Mouse (Mus musculus) heart, embryonic 16.5 days (tissue): Measurements from ENCODE around the gene Eif4b. TPM values are rescaled to one million over a fixed set of nuclear protein-coding genes. Genes with fewer than 3 reads are reported as not detected.
"Not testable (repeated sequence)": the region's sequence is repeated elsewhere in the genome, so short reads cannot be mapped to it uniquely, and the experiment has no call there.

ENCODE experiments used
- ATAC-seq: fragments of 200-750 bp; cut with Nextera tagmentation; replicated peaks from 2 replicates; pipeline ENCODE4 v1.8.0; 2017; ENCODE audit warnings: moderate number of reproducible peaks; ENCODE audit not compliant: insufficient read depth, low FRiP score; ENCODE audit errors: extremely low read depth
- H3K27ac ChIP-seq: fragments of 300-500 bp; sonication (generic); 2 replicates; pipeline ENCODE4 v1.5.1; 2014; ENCODE audit warnings: mild to moderate bottlenecking, low read length, control low read depth, moderate library complexity
- H3K27me3 ChIP-seq: fragments of 300-500 bp; sonication (generic); 2 replicates; pipeline ENCODE4 v1.6.1; 2014; ENCODE audit warnings: low read length, mixed read lengths; ENCODE audit not compliant: control insufficient read depth, insufficient read depth
- H3K36me3 ChIP-seq: fragments of 300-500 bp; sonication (generic); 2 replicates; pipeline ENCODE4 v1.6.1; 2014; ENCODE audit not compliant: control insufficient read depth, insufficient read depth
- H3K4me1 ChIP-seq: fragments of 300-500 bp; sonication (generic); 2 replicates; pipeline ENCODE4 v1.6.1; 2014; ENCODE audit warnings: low read length, mixed read lengths; ENCODE audit not compliant: control insufficient read depth, insufficient read depth
- H3K4me2 ChIP-seq: fragments of 300-500 bp; sonication (generic); 2 replicates; pipeline ENCODE4 v1.6.1; 2014; ENCODE audit warnings: low read depth, mild to moderate bottlenecking, control low read depth, low read length
- H3K4me3 ChIP-seq: fragments of 300-500 bp; sonication (generic); 2 replicates; pipeline ENCODE4 v1.5.1; 2014; ENCODE audit warnings: mild to moderate bottlenecking, control low read depth, low read length
- H3K9ac ChIP-seq: fragments of 300-500 bp; sonication (generic); 2 replicates; pipeline ENCODE4 v1.6.1; 2014; ENCODE audit warnings: low read length, control low read depth
- H3K9me3 ChIP-seq: fragments of 300-500 bp; sonication (generic); replicated peaks from 2 replicates; pipeline ENCODE4 v1.6.1; 2016; ENCODE audit warnings: low read length; ENCODE audit not compliant: control insufficient read depth
- WGBS: fragments of 180-500 bp; shearing (Covaris S2); extraction: QIAGEN DNeasy Blood & Tissue Kit; methylation state at CpG from one replicate; pipeline ENCODE4 v1.1.7; 2014; 5-methylcytosine and 5-hydroxymethylcytosine counted together
- polyA plus RNA-seq: library from polyadenylated mRNA; unstranded; fragments of >200 nt; fragmentation: Nextera tagmentation; extraction: Ambion mirVana; gene quantifications from 2 replicates; pipeline ENCODE4 v1.2.1, GENCODE M21; 2015

Eif4b gene
- polyA plus RNA-seq, 1 experiment from 2014 or later, result 75.0 TPM

DNA sequence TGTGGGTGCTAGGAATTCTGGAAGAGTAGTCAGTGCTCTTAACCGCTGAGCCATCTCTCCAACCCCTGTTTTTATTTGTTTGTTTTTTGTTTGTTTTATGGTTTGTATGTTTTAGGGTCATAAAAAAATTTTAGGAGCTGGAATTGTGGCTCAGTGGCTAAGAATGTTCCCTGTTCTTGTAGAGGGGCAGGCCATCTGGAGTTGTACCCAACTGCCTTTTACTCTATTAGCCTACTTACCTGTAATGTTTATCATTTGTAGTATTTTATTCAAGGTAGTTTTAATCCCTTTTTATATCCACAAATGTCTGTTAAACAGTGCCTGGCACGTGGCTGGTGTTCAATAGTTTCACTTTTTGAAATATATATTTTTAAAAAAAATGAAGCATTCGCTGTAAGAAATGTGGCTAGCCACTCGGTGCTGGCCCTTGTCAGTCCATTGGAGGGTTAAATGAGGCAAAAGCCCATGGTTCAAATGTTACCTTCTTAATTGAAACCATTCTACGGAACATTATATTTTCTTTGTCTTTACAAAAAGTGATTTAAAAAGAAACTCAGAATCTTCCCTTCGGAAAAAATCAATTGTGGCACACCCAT lies 512 bp upstream of the Eif4b start:
- no peaks in the 10 kb centered on the region for H3K36me3 ChIP-seq
- H3K9ac ChIP-seq, result peak overlapping the region; percentile 63
- no peaks in the 10 kb centered on the region for H3K9me3 ChIP-seq
- H3K4me3 ChIP-seq, result peak overlapping the region; percentile 99
- peak; percentile 1; the same call in 1 of the 2 replicates for ATAC-seq
- H3K27ac ChIP-seq, result peak overlapping the region; percentile 31; the same call in 1 of the 2 replicates
- WGBS, result 13% methylated on average over 6 of the region's 6 CpGs
- peaks cover 13% of the 10 kb centered on the region for H3K4me1 ChIP-seq
- H3K4me2 ChIP-seq, result peak overlapping the region; percentile 67
- H3K27me3 ChIP-seq, result no peaks in the 10 kb centered on the region

DNA sequence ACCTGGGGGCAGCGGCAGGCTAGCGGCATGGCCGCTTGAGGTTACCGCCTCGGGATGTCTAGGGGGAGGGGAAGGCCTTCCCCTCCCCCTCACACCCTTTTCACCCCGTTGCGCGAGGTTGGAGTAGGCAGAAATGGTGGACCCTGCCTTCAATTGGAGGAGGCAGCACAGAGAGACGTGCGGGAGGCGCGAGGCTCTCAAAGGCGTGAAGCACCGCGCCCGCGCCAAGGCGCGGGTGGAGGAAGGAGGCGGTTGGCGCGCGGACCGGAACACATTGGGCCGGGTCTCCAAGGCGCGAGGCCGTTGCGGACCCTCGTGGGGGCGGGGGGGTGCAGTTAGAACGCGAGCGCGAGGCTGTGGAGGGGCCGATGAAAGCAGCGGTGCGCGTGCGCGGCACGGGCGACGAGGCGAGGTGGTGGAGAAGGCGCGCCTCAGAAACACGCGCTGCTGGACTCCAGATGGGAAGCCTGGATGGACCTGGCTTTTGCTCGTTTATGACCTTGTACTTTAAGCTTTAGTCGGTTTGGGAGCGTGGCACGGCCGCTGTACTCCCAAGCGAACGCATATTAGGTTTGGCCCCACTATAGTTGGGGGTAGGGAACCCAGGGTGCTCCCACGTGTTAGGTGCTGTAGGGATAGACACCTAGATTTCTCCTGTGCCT lies 628 bp downstream of the Eif4b start:
- Histone ChIP-seq H3K4me3 (peak overlapping the region; percentile 99), H3K4me2 (peak overlapping the region; percentile 96), H3K9ac (peak overlapping the region; percentile 99), H3K9me3 (no peaks in the 10 kb centered on the region), H3K27me3 (no peaks in the 10 kb centered on the region), H3K27ac (peak overlapping the region; percentile 96), H3K4me1 (peaks cover 14% of the 10 kb centered on the region), H3K36me3 (no peaks in the 10 kb centered on the region)
- ATAC-seq, result peak; percentile 34
- 0% methylated on average over 57 of the region's 57 CpGs for WGBS

DNA sequence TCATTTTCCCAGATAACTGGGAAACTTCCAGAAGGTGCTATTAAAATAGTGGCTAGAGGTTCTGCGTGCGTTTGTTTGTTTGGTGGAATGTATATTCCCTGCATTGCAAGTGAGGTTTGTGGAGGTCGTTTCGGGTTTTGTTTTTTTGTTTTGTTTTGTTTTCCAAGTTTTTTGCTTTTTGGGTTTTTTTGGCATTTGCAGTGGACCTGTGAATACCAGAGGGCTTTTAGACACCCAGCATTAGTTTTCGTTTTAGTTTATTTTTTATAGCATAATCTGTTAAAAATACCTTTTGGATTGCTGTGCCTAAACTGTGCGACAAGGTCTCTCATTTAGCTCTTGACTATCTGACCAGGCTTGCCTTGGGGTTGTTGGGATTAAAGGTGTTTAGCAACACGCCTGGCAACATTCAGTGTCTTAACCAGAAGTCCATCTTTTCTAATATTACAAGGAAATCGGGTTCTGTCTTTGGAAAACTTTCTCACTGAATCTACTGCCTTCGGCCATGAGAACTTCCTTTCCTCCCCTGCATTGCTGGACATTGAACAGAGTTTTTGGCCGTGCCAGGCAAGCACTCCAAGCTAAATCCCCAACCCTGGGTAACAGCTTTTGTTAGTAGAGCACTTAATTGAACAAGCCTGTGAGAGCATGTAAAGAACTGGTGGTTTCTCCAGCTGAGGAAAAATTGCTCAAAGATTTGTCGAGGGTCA lies 1.5 kb downstream of the Eif4b start:
- H3K27ac ChIP-seq, result peak overlapping the region; percentile 96

DNA sequence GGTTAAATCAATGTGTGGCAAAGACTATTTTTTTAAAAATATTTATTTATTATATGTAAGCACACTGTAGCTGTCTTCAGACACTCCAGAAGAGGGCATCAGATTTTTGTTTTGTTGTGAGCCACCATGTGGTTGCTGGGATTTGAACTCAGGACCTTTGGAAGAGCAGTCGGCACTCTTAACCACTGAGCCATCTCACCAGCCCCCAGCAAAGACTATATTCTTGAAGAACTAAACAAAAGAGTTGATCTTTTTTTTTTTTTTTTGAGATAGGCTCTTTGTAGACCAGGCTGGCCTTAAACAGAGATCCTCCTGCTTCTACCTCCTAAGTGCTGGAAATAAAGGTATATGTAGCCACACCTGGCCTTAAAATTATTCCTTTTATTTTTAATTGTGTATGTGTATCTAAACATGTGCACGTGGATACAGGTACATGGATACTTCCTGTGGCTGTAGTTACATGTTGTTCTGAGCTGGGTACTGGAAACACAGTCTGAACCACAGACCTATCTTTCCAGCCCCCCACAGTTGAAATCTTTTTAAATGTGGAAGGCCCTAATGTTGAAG lies 3.6 kb downstream of the Eif4b start:
- Histone ChIP-seq H3K4me2 (no peak overlapping the region), H3K4me3 (no peak overlapping the region), H3K27me3 (no peaks in the 10 kb centered on the region), H3K36me3 (peaks cover 1% of the 10 kb centered on the region), H3K4me1 (peaks cover 19% of the 10 kb centered on the region), H3K9ac (no peak overlapping the region), H3K9me3 (no peaks in the 10 kb centered on the region), H3K27ac (no peak overlapping the region)
- 78% methylated on average over 2 of the region's 2 CpGs for WGBS
- ATAC-seq, result no peak

More for the DNA sequence above, 1.5 kb downstream of the Eif4b start:
- Histone ChIP-seq H3K4me2 (peak overlapping the region; percentile 96), H3K36me3 (no peaks in the 10 kb centered on the region), H3K4me1 (peaks cover 16% of the 10 kb centered on the region), H3K4me3 (peak overlapping the region; percentile 99), H3K9me3 (no peaks in the 10 kb centered on the region), H3K9ac (peak overlapping the region; percentile 99), H3K27me3 (no peaks in the 10 kb centered on the region)
- WGBS, result 8% methylated on average over 11 of the region's 11 CpGs
- ATAC-seq, result no peak

DNA sequence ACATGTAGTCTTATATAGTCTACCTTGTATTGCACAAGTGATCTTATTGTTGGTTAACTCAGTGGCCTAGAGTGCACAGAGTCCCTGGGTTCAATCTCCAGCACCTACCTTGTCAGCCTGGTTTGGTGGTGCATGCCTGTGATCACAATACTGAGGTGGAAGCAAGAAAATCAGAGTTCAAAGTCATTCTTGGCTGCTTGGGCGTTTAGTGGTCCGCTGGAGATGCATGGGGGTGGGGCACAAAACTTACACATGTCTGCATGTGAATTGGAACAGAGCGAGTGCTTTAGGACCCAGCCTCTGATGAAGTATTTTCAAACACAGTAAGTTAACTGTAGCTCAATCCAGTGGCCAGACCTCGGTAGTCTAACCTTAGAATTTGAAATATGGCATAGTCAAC lies 5.6 kb downstream of the Eif4b start:
- Histone ChIP-seq H3K27me3 (no peaks in the 10 kb centered on the region), H3K27ac (no peak overlapping the region), H3K9ac (no peak overlapping the region), H3K4me1 (peaks cover 16% of the 10 kb centered on the region), H3K4me2 (no peak overlapping the region), H3K9me3 (no peaks in the 10 kb centered on the region), H3K36me3 (peaks cover 11% of the 10 kb centered on the region), H3K4me3 (no peak overlapping the region)
- ATAC-seq, result no peak
- WGBS, result 65% methylated on average over 4 of the region's 4 CpGs

DNA sequence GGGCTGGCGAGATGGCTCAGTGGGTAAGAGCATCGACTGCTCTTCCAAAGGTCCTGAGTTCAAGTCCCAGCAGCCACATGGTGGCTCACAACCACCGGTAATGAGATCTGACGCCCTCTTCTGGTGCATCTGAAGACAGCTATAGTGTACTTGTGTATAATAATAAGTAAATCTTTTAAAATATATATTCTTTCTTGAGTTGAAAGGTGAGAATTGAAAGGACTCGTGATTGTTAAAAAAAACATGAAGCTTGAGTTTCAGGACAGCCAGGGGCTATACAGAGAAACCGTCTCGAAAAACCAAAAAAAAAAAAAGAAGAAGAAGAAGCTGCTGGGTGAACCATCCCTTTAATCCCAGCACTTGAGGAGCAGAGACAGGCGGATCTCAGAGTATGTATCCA lies 6.4 kb downstream of the Eif4b start:
- peaks cover 18% of the 10 kb centered on the region for H3K36me3 ChIP-seq
- not testable (repeated sequence) for H3K9ac ChIP-seq, H3K4me3 ChIP-seq, ATAC-seq, H3K27ac ChIP-seq, H3K27me3 ChIP-seq, H3K4me2 ChIP-seq, H3K9me3 ChIP-seq
- 74% methylated on average over 8 of the region's 8 CpGs for WGBS
- H3K4me1 ChIP-seq, result peaks cover 13% of the 10 kb centered on the region

DNA sequence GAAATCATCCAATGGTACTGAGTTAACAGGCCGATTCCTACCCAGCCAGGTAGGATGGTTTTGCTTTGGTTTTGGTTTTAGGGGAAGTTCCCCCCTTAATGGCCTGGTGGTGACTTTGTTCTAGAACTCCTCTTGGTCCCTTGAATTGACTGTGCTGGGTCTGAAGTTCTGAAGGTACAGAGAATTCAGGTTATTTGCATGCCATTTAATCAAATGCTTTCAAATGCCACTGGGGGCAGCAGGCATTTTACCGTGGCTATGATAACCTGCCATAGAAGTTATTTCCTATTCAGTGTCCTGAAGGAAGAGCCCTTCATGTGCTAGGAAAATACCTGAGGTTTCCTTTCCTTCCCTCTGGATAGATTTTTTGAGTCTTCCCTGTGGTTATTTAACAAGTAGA lies 6.9 kb downstream of the Eif4b start:
- H3K27ac ChIP-seq, result no peak overlapping the region
- peaks cover 8% of the 10 kb centered on the region for H3K4me1 ChIP-seq
- no peak overlapping the region for H3K4me2 ChIP-seq
- peaks cover 21% of the 10 kb centered on the region for H3K36me3 ChIP-seq
- ATAC-seq, result no peak
- H3K4me3 ChIP-seq, result no peak overlapping the region
- H3K27me3 ChIP-seq, result no peaks in the 10 kb centered on the region
- WGBS, result 45% methylated on average over 2 of the region's 2 CpGs
- H3K9ac ChIP-seq, result no peak overlapping the region
- no peaks in the 10 kb centered on the region for H3K9me3 ChIP-seq

DNA sequence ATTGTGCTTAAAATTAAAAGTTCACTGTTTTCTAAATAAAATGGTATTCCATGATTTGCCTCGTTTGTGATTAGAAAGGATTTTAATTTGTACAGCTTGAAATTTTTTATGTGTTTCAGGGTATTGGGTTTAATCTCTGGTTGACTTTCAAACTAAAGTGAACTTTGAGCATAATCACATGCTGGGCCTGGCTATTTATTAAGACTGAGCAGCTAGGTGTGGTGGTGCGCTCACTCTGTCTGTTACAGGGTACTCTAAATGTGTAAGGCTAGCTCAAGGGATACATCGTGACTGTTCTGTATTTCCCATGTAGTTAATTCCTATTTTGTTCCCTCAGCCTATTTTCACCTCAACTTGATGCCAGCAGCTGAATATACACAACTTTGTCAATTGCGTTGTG lies 8.6 kb downstream of the Eif4b start:
- no peak overlapping the region for H3K27ac ChIP-seq
- H3K9ac ChIP-seq, result no peak overlapping the region
- H3K4me1 ChIP-seq, result 0 out of 2 replicates have a peak, but pooled peaks cover 6% of the 10 kb centered on the region
- no peaks in the 10 kb centered on the region for H3K9me3 ChIP-seq
- peaks cover 37% of the 10 kb centered on the region for H3K36me3 ChIP-seq
- H3K4me3 ChIP-seq, result no peak overlapping the region
- H3K4me2 ChIP-seq, result no peak overlapping the region
- ATAC-seq, result no peak
- no peaks in the 10 kb centered on the region for H3K27me3 ChIP-seq
- 87% methylated on average over 4 of the region's 4 CpGs for WGBS

DNA sequence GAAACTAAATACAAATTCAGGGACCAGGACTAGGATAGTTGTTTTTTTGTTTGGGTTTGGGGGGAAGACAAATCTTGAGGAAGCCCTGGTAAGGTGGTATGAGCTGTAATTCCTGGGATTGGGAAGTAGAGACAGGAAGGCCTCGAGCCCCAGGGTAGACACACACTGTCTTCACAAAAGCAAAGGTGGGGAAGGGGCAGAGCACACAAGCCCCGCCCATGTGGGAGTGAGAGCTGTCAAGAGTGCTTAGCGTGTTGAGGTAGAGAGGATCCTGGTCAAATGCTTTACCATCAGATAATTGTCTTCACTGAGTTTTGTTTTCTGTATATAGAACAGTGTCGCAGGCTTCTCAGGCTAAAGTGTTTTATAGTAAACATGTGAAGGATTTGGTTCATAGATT lies 9.5 kb downstream of the Eif4b start:
- Histone ChIP-seq H3K27ac (no peak overlapping the region), H3K4me2 (no peak overlapping the region), H3K9me3 (no peaks in the 10 kb centered on the region), H3K9ac (no peak overlapping the region), H3K4me1 (0 out of 2 replicates have a peak, but pooled peaks cover 6% of the 10 kb centered on the region), H3K4me3 (no peak overlapping the region), H3K27me3 (no peaks in the 10 kb centered on the region), H3K36me3 (peaks cover 45% of the 10 kb centered on the region)
- WGBS, result 68% methylated on average over 4 of the region's 4 CpGs
- no peak for ATAC-seq
